Mouse (Mus musculus) 3134 (cell line): Measurements from ENCODE around the gene Mob3b.

Experiments used
- DNase-seq: peaks from one replicate; pipeline ENCODE4 v3.0.0-alpha.2; 2011; ENCODE audit warnings: low spot score; ENCODE audit not compliant: insufficient read length; ENCODE audit errors: extremely low read depth

The Mob3b gene

DNA sequence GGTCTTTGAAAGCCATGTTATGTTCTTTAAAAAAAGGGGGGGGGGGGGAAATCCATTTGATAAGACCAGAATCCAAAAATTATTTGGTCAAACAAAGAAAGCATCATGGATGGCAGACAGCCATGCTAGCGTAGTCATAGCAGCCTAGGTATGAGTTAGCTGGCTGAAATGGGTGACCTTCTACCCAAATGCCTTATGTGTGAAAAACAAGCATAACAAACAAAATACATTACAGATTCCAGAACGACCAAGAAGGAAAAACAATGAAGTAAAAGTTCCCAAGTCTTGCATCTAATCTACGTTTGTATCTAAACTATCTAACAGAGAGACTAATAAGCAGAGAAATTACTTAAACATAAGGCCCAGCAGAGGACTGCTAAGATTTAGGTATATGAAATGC, 6.6 kb downstream of the Mob3b start:
- no peak for DNase-seq

DNA sequence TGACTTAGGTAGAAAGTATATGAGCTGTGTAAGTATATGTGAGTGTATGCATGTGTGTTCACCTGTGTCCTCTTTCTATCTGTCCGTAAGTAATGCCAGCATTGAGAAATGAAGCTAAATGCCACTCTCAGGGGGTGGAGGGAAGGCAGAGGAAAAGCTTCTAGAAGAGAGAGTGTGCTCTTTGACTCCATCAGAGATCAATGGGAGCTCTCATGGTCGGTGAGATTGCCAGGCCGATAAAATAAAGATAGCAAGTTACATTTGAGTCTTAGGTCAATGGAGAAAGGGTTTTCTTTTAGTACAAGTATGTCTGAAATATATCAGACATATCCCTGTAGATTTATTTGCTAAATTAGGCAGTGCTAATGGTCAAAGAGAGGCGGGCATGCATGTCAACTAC, 9.0 kb downstream of the Mob3b start:
- DNase-seq, result no peak

DNA sequence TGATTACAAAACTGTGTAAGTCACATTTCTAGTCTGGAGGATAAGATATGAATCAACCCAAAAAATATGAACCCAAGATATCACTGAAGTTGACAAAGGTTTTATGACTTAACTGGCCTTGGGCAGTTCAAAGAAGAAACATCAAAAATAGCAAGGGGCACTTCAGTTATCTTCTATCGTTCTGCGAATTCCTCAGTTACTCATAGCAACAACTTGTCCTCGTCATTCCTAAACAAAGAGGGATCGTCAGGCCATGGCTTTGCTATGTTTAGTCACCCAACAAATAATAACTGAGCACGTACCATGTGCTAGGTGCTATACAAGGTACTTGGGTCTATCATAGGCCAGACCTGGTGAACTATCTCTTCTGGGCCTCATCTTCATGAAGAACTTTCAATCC, 10.7 kb downstream of the Mob3b start:
- DNase-seq, result no peak

DNA sequence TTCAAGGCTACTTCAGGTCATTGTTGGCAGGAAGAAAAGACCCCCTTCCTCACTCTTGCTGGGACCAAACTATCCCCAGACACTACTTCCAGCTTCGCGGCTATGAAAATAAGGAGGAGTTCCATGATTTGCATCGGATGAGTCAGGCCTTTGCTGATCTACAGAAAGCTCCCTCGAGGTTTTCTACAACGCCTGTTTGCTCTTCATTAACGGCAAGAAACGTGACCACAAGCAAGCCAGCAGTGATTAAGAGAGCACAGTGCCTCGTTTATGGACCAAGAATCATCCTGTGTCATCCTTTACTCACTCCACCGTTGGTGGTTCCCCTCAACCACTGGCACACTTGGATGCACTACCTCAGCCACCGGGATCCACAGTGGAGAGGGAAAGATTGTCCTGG, 11.6 kb downstream of the Mob3b start:
- DNase-seq, result no peak

DNA sequence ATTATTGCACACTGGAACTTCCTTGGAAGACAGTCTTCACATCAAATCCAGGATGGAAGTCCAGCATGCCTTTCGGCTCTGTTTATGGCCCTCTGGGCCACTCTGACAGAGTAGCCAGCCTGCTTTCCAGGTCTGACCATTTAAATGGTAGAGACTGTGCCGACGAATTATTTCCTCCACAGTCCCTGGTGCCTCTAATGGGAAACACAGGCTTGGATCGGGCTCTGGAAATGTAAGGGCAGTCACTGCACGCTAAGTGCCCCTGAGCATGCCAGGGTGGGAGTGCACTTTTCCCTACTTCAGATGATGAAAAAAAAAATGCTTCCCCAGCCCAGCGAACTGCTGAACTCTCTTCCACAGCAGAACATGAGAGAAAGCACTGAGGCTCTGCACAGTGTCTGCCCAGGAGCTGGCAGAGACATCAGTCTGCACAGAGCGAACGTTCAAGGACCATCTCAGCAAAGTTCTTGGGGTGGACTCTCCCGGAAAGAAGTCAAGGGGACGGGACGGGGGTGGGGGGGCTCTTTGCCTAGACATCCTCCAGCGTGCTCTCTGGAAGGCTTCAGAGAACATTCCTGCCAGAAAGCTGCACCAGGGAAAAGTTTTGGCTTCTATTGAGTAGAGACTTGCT, 13.7 kb downstream of the Mob3b start:
- no peak for DNase-seq

DNA sequence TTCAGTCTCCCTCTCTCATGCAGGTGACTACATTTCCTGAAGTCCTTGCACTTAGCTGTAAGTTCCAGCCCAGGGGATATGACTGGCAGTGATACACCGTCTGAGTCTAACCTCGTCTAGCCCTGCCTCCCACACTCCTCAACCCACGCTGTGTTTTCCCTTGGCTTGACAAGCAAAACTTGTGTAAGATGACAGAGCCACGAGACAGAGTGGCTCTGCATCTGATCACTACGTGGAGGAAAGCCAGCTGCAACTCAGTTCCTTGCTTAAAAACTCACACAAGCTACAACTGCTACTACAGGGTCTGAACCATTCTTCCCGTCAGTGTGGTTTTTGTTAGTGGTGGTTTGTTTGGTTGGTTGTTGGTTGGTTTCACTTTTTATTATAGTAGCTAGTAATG, 17.0 kb downstream of the Mob3b start:
- no peak for DNase-seq

DNA sequence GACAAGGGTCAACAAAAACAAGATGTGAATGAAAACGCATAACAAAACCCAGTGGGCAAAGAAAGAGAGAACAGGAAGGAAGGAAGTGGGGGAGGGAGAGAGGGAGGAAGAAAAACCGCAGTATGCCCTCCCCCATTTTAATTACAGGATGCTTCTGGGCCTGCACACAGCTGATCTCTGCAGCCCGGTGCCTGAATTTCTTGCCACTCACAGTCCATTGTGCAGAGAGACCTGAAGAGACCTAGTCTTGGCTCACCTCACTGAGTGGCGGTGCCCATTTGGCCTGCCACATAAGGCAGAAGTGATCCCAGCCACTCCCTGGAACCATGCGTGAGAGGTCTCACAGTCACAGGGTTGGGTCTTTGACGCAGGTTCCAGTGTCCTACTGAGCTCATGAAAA, 19.2 kb downstream of the Mob3b start:
- no peak for DNase-seq

DNA sequence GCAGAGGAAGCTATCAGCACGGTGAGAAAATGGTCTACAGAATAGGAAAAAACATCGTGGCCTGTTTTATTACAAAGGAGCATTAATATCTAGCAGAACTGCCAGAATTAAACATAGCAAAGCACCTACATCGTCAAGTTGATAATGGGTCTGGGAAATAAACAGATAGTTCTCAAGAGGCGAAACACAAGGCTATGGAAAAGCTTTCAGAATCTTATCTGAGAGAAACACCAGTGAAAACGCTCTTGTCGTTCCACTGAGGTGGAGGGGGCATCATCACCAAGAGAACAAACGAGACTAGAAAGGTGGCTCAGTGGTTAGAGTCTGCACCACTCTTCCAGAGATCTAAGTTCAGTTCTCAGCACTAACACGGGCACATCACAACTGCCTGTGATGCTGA, 20.3 kb downstream of the Mob3b start:
- DNase-seq, result no peak

DNA sequence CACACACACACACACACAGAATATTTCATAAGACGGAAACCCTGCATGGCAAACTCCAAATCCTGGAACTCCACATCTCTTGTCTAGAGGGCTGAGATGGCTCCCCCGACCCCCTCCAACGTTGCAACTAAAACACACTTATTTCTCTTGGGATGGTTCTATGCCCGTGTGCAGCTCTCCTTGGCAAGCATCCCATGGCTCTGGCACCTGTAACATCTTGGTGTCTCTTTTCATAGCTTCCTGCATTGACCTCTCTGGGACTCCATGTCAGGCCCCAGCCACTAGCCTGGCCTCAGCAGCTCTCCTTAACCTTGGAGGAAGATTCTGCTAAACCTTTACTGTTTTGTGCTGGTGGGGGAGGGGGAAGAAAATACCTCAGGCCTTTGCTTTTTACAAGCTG, 21.5 kb downstream of the Mob3b start:
- no peak for DNase-seq

DNA sequence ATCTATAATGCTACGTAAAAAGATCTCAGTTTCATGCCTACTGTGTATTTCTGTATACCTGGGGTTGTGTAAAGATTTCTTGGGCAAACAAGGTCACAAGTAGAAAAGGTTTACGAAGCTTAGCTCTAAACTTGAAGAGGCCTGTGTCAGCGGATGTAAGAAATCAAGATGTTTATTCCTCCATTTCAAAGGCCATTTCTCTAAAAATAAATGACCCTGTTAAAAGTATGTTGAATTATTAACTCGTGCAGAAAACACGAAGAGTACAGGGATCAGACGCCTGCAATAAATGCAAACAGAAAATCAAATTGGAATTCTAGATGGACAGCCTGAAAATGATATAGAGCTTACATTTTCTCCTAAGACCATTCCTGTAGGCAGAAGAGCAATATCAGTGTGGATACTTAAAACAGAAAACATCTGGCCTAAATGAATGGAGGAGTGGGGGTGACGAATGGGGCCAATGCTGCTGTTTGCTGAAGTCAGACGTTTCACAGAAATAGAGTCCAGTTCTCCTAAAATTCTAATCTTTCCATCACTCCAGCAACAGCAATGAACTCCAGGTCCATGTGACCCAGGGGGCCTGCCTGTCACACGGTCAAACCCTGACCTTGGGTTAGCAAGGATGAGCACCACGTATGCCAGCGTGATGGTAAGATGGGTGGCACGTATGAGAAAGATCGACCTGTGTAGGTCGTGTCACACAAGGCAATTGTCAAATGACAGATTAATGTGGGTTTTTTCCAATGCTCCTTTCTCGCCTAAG, 22.3 kb downstream of the Mob3b start:
- no peak for DNase-seq

DNA sequence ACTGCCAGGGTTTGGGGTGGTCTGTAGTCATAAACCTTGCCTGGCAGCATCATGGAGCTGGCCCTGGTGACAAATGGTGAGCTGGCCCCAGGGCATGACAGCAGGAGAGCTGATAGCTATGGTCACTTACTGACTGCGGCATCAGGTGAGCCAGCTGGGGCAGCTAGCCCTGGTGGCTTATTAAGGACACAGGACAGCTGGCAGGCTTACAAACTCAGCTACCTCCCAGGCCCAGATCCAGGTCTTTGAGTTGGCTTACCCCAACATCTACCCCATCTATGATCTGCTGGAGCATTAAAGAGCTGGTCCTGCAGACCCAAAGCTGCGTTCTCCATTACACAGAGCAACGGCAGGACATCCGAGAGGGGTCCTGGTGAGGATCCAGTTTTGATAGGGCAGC, 23.9 kb downstream of the Mob3b start:
- DNase-seq, result no peak

DNA sequence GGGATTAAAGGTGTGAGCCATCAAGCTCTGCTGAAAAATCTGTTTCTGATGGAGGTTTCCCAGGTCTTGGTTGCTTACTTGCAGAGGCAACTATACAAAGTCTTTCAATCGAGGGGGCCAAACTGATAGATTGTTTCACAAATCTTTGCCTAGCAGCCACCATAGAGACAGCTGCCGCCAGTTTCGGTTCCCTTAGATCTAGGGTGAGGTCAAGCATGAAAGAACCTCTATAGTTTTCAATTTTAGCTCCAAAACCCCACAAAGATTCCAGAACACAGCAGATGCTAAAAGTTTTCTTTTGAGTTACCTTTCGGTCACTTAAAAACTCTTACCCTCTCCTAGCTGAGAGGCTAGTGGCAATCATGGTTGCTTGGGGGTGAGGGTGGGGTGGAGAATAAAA, 25.7 kb downstream of the Mob3b start:
- DNase-seq, result no peak

DNA sequence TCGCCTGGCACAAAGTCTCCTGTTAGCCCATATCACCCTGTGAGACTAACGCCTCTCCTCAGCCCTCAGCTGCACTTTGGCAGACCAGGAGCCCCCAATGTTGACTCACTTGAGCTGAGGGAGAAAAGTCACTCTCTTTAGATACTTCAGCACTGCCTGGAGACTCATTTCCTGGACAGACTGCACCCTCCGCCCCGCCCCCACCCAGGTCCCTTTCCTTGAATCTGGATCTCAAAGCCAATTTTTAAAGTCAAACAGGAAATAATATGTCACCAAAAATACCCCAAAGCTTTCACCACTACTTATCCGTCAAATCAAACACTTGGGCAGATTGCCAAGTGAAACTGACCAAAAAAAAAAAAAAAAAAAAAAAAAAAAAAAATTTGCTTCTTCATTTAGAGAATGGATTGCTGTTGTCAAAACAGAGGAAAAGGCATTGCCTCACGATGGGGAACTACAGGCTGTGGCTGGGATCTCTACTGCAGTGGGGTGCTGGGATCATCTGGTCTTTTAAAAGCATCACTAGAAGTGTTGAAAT, 26.8 kb downstream of the Mob3b start:
- DNase-seq, result no peak

DNA sequence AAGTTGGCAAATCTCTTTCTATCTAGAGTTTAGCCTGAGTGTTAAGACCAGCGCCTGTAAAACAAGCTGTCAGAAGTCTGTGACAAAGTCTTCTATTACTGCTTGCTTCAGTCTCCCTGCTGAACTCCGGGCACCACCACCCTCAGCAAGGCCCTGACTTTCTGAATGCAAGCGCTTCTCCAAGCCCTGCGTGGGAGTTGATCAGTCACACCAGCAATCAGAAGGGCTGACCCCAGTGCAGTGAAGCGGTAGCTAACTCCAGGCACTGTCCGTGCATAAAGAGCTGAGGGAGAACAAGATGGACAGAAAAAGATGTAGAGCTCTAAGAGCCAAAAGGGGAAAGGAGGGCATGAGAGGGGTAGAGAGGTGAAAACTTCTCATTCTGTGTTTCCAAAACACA, 29.5 kb downstream of the Mob3b start:
- no peak for DNase-seq

DNA sequence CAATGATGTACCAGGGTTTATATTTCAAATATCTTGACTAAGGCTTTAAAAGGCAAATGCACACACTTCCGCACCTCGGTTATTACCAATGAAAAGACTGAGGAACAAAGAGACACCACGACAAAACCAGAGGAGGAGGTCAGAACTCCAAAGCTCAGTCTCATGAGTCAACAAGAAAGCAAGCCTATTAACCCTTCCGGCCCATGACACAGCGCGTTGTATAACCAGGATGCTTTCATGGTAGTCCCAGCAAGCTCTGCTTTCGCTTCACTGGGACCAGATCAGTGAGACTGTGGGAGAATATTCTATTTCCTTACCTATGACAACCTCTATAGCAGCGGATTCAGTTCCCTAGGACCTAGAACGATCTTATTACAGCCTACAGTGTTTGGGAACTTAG, 30.5 kb downstream of the Mob3b start:
- no peak for DNase-seq

DNA sequence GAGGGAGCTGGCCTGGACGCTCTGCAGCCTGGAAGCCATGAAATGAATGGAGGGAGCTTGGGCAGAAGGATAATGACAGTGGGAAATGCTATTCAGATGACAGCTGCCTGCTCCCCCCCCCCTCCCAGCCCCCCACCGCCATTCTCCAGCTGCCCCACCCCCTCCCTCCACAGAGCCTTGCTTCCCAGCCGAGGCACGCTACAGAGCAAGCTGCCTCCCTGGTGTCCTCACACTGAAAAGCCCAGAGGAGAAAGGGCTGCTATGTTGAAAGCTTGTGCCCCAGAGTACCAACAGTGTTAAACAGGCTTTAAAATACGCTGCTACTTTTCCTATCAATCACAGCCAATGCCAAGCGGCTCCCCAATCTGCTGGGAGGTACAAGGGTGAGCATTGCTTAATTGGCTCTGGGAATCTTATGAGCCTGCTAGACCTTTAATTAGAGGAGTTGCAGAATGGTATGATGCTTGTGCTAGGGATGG, 31.9 kb downstream of the Mob3b start:
- DNase-seq, result no peak

DNA sequence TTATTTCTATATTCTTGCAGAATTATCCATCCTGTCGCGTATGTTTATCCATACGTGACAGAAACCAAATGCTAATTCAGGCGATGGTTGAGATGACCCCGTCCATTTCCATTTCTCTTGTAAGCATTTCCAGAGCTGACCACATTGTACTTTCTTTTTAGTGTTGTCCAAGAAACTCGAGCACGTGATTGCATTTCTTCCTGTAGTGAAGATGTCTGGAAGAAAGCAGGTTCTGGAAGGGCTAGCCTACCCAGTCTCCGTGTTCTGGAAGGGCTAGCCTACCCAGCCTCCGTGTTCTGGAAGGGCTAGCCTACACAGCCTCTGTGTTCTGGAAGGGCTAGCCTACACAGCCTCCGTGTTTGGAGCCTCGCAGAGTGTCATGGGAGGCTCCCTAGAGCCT, 33.3 kb downstream of the Mob3b start:
- no peak for DNase-seq

DNA sequence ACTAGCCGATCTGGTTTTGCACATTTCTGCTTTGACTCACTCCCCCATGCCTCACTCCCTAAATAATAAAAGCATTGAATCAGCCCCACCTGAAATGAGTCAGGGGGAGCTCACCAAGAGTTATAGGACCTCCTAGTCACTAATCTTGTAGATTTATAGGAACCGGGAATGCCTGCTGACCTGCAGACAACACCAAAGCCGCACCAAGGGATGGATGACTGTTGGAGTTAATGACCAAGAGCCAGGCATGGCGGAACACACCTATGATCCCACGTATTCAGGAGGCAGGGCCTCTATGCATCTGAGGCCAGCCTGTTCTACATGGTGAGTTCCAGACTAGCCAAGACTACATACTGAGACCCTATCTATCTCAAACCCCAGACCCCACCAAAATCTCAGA, 34.2 kb downstream of the Mob3b start:
- no peak for DNase-seq

DNA sequence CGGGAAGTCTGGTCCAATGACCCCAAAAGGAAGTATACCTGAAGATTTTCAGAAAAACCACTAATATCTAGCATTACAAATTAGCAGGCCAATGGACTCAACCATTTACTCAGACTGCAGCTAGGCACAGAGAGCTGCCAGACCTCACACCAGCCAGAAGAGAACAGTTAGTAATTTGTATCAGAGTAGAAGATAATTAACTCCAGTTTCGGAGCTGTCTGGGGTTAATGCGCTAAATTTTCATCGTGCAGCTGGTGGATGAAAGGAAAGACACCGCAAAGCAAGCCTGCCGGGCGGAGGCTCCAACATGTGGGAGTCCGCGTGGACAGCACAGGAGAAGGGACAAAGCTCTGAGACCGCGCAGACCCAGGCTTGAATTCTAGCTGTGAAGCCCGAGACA, 36.2 kb downstream of the Mob3b start:
- no peak for DNase-seq

DNA sequence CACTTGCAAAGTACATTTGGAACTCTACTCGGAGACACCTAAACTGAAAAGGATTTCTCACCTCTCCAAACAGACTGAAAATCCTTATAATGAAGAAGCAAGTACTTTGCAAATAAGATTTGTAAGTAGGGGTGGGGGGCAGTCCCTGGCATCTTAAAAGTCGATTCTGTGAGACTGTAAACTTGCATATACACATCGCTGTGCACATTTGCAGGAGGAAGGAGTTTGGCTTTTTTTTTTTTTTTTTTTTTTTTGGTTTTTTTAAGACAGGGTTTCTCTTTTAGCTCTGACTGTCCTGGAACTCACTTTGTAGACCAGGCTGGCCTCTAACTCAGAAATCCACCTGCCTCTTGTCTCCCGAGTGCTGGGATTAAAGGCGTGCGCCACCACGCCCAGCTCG, 36.7 kb downstream of the Mob3b start:
- DNase-seq, result no peak

DNA sequence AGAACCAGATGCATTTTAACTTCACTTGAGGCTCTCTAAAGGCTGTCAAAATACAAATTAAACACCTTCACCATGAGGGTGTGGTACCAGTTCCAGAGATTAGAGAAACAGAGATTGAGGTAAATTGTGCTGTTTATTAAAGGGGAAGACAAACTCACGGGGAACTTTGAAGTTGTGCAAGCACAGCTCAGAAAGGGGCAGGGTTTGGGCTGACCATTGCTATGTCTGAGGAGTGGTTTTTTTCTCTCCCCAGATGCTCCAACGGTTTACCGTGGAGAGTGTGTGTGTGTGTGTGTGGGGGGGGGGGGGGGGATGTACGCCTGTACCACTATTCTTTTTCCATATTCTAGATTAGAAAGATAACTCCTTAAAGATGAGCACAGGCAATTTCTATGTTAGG, 37.1 kb downstream of the Mob3b start:
- no peak for DNase-seq

DNA sequence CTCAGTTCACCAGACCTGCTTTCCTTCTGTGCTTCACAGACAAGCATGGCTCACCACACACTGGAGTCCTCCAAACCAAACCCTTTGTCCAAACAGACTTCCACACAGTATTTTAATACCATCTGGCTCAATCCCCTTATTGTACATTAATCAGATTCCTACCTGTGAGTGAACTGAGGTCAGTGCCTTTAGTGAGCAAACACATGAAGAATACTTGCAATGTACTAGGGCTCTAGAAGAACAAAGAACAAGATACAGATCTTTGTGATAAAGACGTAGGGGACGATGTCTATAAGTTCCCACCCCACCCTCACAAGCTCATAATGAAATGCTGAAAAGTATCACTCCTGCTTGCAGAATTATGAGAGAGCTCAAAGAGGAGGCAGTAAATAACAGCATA, 38.4 kb downstream of the Mob3b start:
- no peak for DNase-seq
